Mouse (Mus musculus) kidney, adult 2 months (tissue): ENCODE measurements around the gene Usp46.

Experiments
- CTCF ChIP-seq: fragments of 200-500 bp; conservative IDR thresholded peaks from 2 replicates; pipeline ENCODE4 v1.5.1; 2011; ENCODE audit warnings: low read depth, mild to moderate bottlenecking, control low read depth, low read length, moderate library complexity, mixed read lengths; ENCODE audit not compliant: insufficient read depth, insufficient read length
- POLR2A ChIP-seq: fragments of 200-500 bp; IDR thresholded peaks from one replicate; pipeline ENCODE4 v1.6.1; 2011; ENCODE audit warnings: low read depth, low read length, control low read depth

DNA sequence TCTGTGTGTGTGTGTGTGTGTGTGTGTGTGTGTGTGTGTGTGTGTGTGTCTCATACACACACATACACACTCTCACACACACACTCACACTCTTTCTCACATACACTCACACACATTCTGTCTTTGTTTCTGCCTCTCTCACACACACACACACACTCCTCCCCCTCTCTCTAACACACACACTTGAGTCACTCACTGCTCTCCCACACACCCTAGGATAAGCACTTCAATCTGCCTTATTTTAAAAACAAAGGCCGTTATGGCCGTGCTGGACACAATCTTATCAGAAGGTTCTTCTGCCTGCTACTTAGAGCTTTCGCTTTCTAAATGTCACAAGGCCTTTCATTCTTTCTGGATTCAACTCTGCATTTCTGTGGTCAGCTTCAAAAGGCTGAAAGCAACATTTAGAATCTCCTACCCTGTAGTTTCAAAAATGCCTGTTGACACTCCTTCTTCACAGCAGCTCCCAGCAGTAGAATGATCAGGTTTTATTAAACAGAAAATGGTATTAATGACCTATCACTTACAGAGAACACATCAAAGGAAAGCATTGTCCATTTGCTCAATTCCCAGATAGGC is 60.6 kb downstream of the Usp46 start:
- no peak for TF ChIP-seq POLR2A
- TF ChIP-seq CTCF: no peak
